Mouse (Mus musculus): ENCODE results near the gene Mug2.

DNA sequence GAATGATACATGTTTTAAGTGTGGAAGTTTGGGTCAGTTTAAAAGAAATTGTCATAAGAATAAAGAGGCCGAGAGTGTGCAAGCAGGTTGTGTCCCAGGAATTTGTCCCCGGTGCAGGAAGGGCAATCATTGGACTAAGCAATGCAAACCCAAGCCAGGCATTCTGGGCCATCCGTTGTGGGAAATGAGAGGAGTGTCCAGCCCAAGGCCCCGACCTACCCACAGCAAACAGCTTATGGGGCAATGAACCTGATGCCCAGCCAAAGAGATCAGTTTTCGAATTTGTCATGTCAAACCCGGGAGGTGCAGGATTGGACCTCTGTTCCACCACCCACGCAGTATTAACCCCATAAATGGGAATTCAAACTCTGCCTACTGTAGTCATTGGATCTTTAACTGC lies 30.9 kb upstream of the Mug2 start:
- no peak for TF ChIP-seq POLR2A (IDR thresholded peaks at IDR 0.05; ENCODE audit: borderline replicate concordance, control insufficient read depth, low read depth, low read length)
- TF ChIP-seq CTCF (IDR thresholded peaks at IDR 0.05; ENCODE audit: control insufficient read depth, insufficient read depth, low read length) = no peak

All from bone marrow, adult 2 months (tissue).